Mouse (Mus musculus): Measurements from ENCODE around the gene Traip. TPM values are rescaled to one million over a fixed set of nuclear protein-coding genes. Genes with fewer than 3 reads are reported as not detected.
A peak's percentile ranks its signal among the peaks of the same experiment; 100 is the strongest.

The Traip gene
- polyA plus RNA-seq, 1 experiment from 2014 or later, result 8.6 TPM

DNA sequence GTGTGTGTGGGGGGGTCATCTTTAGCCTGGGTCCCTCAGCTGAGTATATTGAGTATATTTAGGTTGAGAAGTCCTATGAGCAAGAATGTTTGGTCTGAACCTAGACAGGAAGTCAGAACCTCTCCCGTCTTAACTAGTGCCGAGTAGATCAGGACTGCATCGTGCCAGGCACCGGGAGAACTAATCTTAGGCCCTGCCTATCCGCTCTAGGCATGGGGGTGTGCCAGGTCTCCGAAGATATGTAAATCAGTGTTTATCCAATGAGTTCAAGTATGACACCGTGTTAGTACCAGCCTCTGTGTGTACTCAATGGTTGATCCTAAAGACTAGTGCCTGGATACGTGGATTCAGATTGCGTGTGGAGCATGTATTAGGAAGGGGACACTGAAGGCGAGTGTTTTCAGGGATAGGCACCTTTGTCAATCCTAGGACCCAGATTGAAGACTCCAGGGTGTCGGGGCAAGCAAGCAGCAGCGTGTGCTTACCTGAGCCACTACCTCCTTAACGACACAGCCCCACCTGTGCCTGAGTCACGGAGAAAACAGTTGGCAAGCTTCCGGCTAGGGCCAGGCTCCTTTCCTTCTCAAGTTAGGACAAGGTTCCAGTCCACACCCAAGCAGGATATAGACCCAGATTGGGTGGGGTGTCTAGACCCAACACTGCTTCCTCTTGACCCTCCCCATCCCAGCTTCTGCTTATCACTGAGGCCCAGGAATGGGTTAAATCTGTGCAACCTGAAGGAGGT, 39.7 kb upstream of the Traip start:
- H3K9ac ChIP-seq, result no peak overlapping the region
- H3K4me2 ChIP-seq (replicated peaks), result no peak overlapping the region
- WGBS, result 90% methylated on average over 15 of the region's 15 CpGs
- H3K4me1 ChIP-seq (replicated peaks; ENCODE audit: control insufficient read depth, insufficient read depth, low read length), result 0 out of 2 replicates have a peak, but pooled peaks cover 3% of the 10 kb centered on the region
- no peak for DNase-seq (ENCODE audit: low spot score)
- no peak overlapping the region for H3K4me3 ChIP-seq (replicated peaks; ENCODE audit: low read length)
- no peaks in the 10 kb centered on the region for H3K9me3 ChIP-seq (ENCODE audit: control insufficient read depth, low read length)
- no peak overlapping the region for H3K27ac ChIP-seq
- no peak for ATAC-seq (ENCODE audit: low FRiP score)
- no peaks in the 10 kb centered on the region for H3K27me3 ChIP-seq (ENCODE audit: control insufficient read depth, insufficient read depth, low read length)
- H3K36me3 ChIP-seq (replicated peaks; ENCODE audit: control insufficient read depth, insufficient read depth), result no peaks in the 10 kb centered on the region

DNA sequence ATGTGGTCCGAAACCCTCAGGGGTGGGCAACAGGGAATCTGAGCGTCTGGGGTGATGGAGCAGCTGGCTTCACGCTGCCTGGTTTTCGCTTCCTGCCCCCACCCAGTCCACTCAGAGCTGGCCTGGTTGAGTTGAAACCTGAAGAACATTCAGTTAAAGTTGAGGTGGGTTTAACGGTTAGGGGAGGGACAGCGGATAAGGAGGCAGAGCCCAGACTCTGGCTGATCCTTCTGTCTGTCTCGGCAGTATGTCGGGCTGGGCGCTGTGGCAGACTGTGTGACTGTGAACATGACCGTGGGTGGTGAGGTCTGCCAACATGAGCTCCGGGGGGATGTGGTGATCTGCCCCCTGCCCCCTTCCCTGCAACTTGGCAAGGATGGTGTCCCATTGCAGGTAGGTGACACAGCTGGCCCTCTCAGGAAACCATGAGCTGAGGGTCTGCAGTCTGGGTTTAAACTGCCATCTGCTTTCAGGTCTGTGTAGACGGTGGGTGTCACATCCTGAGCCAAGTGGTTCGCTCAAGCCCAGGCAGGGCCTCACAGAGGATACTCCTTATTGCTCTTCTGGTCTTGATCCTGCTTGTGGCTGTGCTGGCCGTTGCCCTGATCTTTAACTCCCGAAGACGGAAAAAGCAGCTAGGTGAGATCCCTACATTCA, 35.0 kb upstream of the Traip start:
- Histone ChIP-seq H3K4me1 (replicated peaks; ENCODE audit: control insufficient read depth, insufficient read depth, low read length) (peaks cover 6% of the 10 kb centered on the region; the same call in 1 of the 2 replicates), H3K27me3 (ENCODE audit: control insufficient read depth, insufficient read depth, low read length) (no peaks in the 10 kb centered on the region), H3K4me3 (replicated peaks; ENCODE audit: low read length) (no peak overlapping the region), H3K9me3 (ENCODE audit: control insufficient read depth, low read length) (no peaks in the 10 kb centered on the region), H3K36me3 (replicated peaks; ENCODE audit: control insufficient read depth, insufficient read depth) (no peaks in the 10 kb centered on the region), H3K27ac (no peak overlapping the region), H3K9ac (no peak overlapping the region), H3K4me2 (replicated peaks) (no peak overlapping the region)
- no peak for ATAC-seq (ENCODE audit: low FRiP score)
- DNase-seq (ENCODE audit: low spot score), result no peak
- WGBS, result 84% methylated on average over 16 of the region's 16 CpGs

GRCm38 (mm10) chr9:107917895-107918608, 31.9 kb upstream of the Traip start:
- H3K9me3 ChIP-seq (ENCODE audit: control insufficient read depth, low read length), result no peaks in the 10 kb centered on the region
- no peak overlapping the region for H3K27ac ChIP-seq
- H3K4me3 ChIP-seq (replicated peaks; ENCODE audit: low read length), result no peak overlapping the region
- DNase-seq (ENCODE audit: low spot score) (peak; percentile 34), ATAC-seq (ENCODE audit: low FRiP score) (no peak)
- H3K9ac ChIP-seq, result peak overlapping the region; percentile 24; the same call in 1 of the 2 replicates
- H3K36me3 ChIP-seq (replicated peaks; ENCODE audit: control insufficient read depth, insufficient read depth), result no peaks in the 10 kb centered on the region
- H3K4me2 ChIP-seq (replicated peaks), result no peak overlapping the region; the same call in 1 of the 2 replicates
- WGBS, result 29% methylated on average over 13 of the region's 13 CpGs
- no peaks in the 10 kb centered on the region for H3K27me3 ChIP-seq (ENCODE audit: control insufficient read depth, insufficient read depth, low read length)
- peaks cover 6% of the 10 kb centered on the region; the same call in 1 of the 2 replicates for H3K4me1 ChIP-seq (replicated peaks; ENCODE audit: control insufficient read depth, insufficient read depth, low read length)

GRCm38 (mm10) chr9:107918884-107919283, 31.1 kb upstream of the Traip start:
- DNase-seq (ENCODE audit: low spot score), result no peak
- no peak overlapping the region for H3K27ac ChIP-seq
- WGBS, result 88% methylated on average over 6 of the region's 6 CpGs

GRCm38 (mm10) chr9:107919441-107919840, 30.5 kb upstream of the Traip start:
- DNase-seq (ENCODE audit: low spot score), result no peak
- Histone ChIP-seq H3K4me3 (replicated peaks; ENCODE audit: low read length) (no peak overlapping the region), H3K36me3 (replicated peaks; ENCODE audit: control insufficient read depth, insufficient read depth) (no peaks in the 10 kb centered on the region), H3K9me3 (ENCODE audit: control insufficient read depth, low read length) (no peaks in the 10 kb centered on the region), H3K4me2 (replicated peaks) (no peak overlapping the region), H3K9ac (no peak overlapping the region), H3K4me1 (replicated peaks; ENCODE audit: control insufficient read depth, insufficient read depth, low read length) (peaks cover 9% of the 10 kb centered on the region; the same call in 1 of the 2 replicates), H3K27ac (no peak overlapping the region), H3K27me3 (ENCODE audit: control insufficient read depth, insufficient read depth, low read length) (no peaks in the 10 kb centered on the region)
- WGBS, result 85% methylated on average over 5 of the region's 5 CpGs
- ATAC-seq (ENCODE audit: low FRiP score), result no peak

More at GRCm38 (mm10) chr9:107918884-107919283, 31.1 kb upstream of the Traip start:
- Histone ChIP-seq H3K4me1 (replicated peaks; ENCODE audit: control insufficient read depth, insufficient read depth, low read length) (peaks cover 9% of the 10 kb centered on the region; the same call in 1 of the 2 replicates), H3K9me3 (ENCODE audit: control insufficient read depth, low read length) (no peaks in the 10 kb centered on the region), H3K4me3 (replicated peaks; ENCODE audit: low read length) (no peak overlapping the region), H3K27me3 (ENCODE audit: control insufficient read depth, insufficient read depth, low read length) (no peaks in the 10 kb centered on the region), H3K36me3 (replicated peaks; ENCODE audit: control insufficient read depth, insufficient read depth) (no peaks in the 10 kb centered on the region), H3K4me2 (replicated peaks) (no peak overlapping the region), H3K9ac (no peak overlapping the region)
- no peak for ATAC-seq (ENCODE audit: low FRiP score)

- H3K4me3 ChIP-seq (replicated peaks; ENCODE audit: low read length), result no peak overlapping the region
- DNase-seq (ENCODE audit: low spot score) (no peak), ATAC-seq (ENCODE audit: low FRiP score) (no peak)
- no peak overlapping the region for H3K9ac ChIP-seq
- WGBS, result 41% methylated on average over 7 of the region's 7 CpGs
- H3K27me3 ChIP-seq (ENCODE audit: control insufficient read depth, insufficient read depth, low read length), result no peaks in the 10 kb centered on the region
- H3K4me2 ChIP-seq (replicated peaks), result no peak overlapping the region
- no peak overlapping the region for H3K27ac ChIP-seq
- H3K36me3 ChIP-seq (replicated peaks; ENCODE audit: control insufficient read depth, insufficient read depth), result no peaks in the 10 kb centered on the region
- peaks cover 19% of the 10 kb centered on the region; the same call in 1 of the 2 replicates for H3K4me1 ChIP-seq (replicated peaks; ENCODE audit: control insufficient read depth, insufficient read depth, low read length)
- no peaks in the 10 kb centered on the region for H3K9me3 ChIP-seq (ENCODE audit: control insufficient read depth, low read length)
Observed at GRCm38 (mm10) chr9:107923021-107923420, 26.9 kb upstream of the Traip start.

- H3K4me2 ChIP-seq (replicated peaks), result no peak overlapping the region
- no peak for DNase-seq (ENCODE audit: low spot score)
- no peaks in the 10 kb centered on the region for H3K27me3 ChIP-seq (ENCODE audit: control insufficient read depth, insufficient read depth, low read length)
- 41% methylated on average over 6 of the region's 6 CpGs for WGBS
- no peaks in the 10 kb centered on the region for H3K9me3 ChIP-seq (ENCODE audit: control insufficient read depth, low read length)
- no peak overlapping the region for H3K27ac ChIP-seq
- no peaks in the 10 kb centered on the region for H3K36me3 ChIP-seq (replicated peaks; ENCODE audit: control insufficient read depth, insufficient read depth)
- no peak overlapping the region for H3K9ac ChIP-seq
- ATAC-seq (ENCODE audit: low FRiP score), result no peak
- H3K4me1 ChIP-seq (replicated peaks; ENCODE audit: control insufficient read depth, insufficient read depth, low read length), result peaks cover 14% of the 10 kb centered on the region; the same call in 1 of the 2 replicates
- no peak overlapping the region for H3K4me3 ChIP-seq (replicated peaks; ENCODE audit: low read length)
Observed at GRCm38 (mm10) chr9:107923956-107924355, 26.0 kb upstream of the Traip start.

- Histone ChIP-seq H3K27me3 (ENCODE audit: control insufficient read depth, insufficient read depth, low read length) (no peaks in the 10 kb centered on the region), H3K9ac (no peak overlapping the region), H3K4me3 (replicated peaks; ENCODE audit: low read length) (no peak overlapping the region), H3K4me2 (replicated peaks) (no peak overlapping the region), H3K9me3 (ENCODE audit: control insufficient read depth, low read length) (no peaks in the 10 kb centered on the region), H3K36me3 (replicated peaks; ENCODE audit: control insufficient read depth, insufficient read depth) (no peaks in the 10 kb centered on the region), H3K27ac (no peak overlapping the region), H3K4me1 (replicated peaks; ENCODE audit: control insufficient read depth, insufficient read depth, low read length) (peaks cover 14% of the 10 kb centered on the region; the same call in 1 of the 2 replicates)
- ATAC-seq (ENCODE audit: low FRiP score), result no peak
- DNase-seq (ENCODE audit: low spot score), result no peak
- 21% methylated on average over 3 of the region's 3 CpGs for WGBS
Observed at GRCm38 (mm10) chr9:107925251-107925650, 24.7 kb upstream of the Traip start.

- no peak for DNase-seq (ENCODE audit: low spot score)
Observed at GRCm38 (mm10) chr9:107926920-107927420, 23.0 kb upstream of the Traip start.

More at GRCm38 (mm10) chr9:107926920-107927420, 23.0 kb upstream of the Traip start:
- H3K9ac ChIP-seq, result no peak overlapping the region
- H3K4me1 ChIP-seq (replicated peaks; ENCODE audit: control insufficient read depth, insufficient read depth, low read length), result peaks cover 14% of the 10 kb centered on the region; the same call in 1 of the 2 replicates
- H3K36me3 ChIP-seq (replicated peaks; ENCODE audit: control insufficient read depth, insufficient read depth), result no peaks in the 10 kb centered on the region
- no peak overlapping the region for H3K4me3 ChIP-seq (replicated peaks; ENCODE audit: low read length)
- H3K27me3 ChIP-seq (ENCODE audit: control insufficient read depth, insufficient read depth, low read length), result no peaks in the 10 kb centered on the region
- no peak overlapping the region for H3K27ac ChIP-seq
- no peak for ATAC-seq (ENCODE audit: low FRiP score)
- H3K4me2 ChIP-seq (replicated peaks), result no peak overlapping the region
- no peaks in the 10 kb centered on the region for H3K9me3 ChIP-seq (ENCODE audit: control insufficient read depth, low read length)
- WGBS, result 59% methylated on average over 9 of the region's 9 CpGs

Measured in hindbrain, embryonic 14.5 days (tissue).